Mouse (Mus musculus) kidney, postnatal 10 days (tissue): ENCODE results near the gene Htr5a.

ENCODE experiments used
- DNase-seq: peaks from one replicate; pipeline ENCODE4 v3.0.0; 2021; ENCODE audit warnings: mixed read lengths

The Htr5a gene

DNA sequence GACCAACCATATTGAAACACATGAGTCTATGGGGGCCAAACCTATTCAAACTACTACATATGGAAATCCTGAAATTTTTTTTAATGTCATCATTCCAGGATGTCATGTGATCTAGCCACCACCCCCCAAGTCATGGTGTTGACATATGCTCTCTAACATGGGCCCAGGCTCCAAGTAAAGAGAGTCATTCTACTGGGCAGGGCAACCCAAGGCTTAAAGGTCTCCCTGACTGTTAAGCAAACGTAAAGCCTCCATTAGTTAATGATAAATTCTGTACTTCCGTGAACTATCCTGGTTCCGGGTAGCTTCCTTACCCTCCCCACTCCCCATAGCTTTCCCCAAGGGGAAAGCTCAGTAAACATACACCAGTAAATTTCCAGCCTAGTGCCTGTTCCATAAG is 46.1 kb downstream of the Htr5a start:
- no peak for DNase-seq

DNA sequence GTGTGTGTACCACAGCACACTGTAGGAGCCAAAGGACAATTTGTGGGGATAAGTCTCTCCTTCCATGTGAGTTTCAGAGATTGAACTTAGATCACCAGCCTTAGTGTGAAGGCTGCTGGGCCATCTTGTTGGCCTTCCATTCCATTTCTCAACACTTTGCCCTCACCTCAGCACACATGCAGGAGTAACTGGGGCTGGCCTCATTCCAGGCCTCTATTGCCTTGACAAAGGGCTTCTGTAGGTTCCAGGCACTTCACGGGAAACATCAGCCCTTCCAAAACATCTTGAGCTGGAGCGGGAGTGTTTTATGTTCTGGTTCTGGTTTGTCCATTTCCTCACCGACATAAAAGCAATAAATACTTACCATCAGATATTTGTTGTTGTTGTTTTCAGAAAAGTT is 54.0 kb downstream of the Htr5a start:
- no peak for DNase-seq

- no peak for DNase-seq
Measured at GRCm38 (mm10) chr5:27899756-27900155, 57.8 kb downstream of the Htr5a start.

- DNase-seq: no peak
Measured at GRCm38 (mm10) chr5:27900186-27900585, 58.2 kb downstream of the Htr5a start.
